Mouse (Mus musculus) embryonic facial prominence, embryonic 10.5 days (tissue): ENCODE data around the gene Meis2. TPM values are rescaled to one million over a fixed set of nuclear protein-coding genes. Genes with fewer than 3 reads are reported as not detected.
A peak's percentile ranks its signal among the peaks of the same experiment; 100 is the strongest.

Experiments
- DNase-seq: peaks from one replicate; pipeline ENCODE4 v3.0.0-alpha.2; 2017; ENCODE audit warnings: low spot score
- H3K27ac ChIP-seq: fragments of 300-500 bp; sonication (generic); replicated peaks from 2 replicates; pipeline ENCODE4 v1.5.1; 2016; ENCODE audit warnings: mild to moderate bottlenecking
- H3K27me3 ChIP-seq: fragments of 300-500 bp; sonication (generic); replicated peaks from 2 replicates; pipeline ENCODE4 v1.6.1; 2016; ENCODE audit warnings: low read depth, mild to moderate bottlenecking; ENCODE audit not compliant: poor library complexity, severe bottlenecking
- H3K36me3 ChIP-seq: fragments of 300-500 bp; sonication (generic); replicated peaks from 2 replicates; pipeline ENCODE4 v1.6.1; 2016; ENCODE audit warnings: mild to moderate bottlenecking, moderate library complexity
- H3K4me1 ChIP-seq: fragments of 300-500 bp; sonication (generic); 2 replicates; pipeline ENCODE4 v1.6.1; 2016
- H3K4me3 ChIP-seq: fragments of 300-500 bp; sonication (generic); 2 replicates; pipeline ENCODE4 v1.5.1; 2016; ENCODE audit warnings: mild to moderate bottlenecking, moderate library complexity
- H3K9me3 ChIP-seq: fragments of 300-500 bp; sonication (generic); 2 replicates; pipeline ENCODE4 v1.6.1; 2016; ENCODE audit warnings: mild to moderate bottlenecking
- WGBS: fragments of 180-500 bp; shearing (Covaris S2); methylation state at CpG from one replicate; pipeline ENCODE4 v1.1.7; 2016; 5-methylcytosine and 5-hydroxymethylcytosine counted together
- polyA plus RNA-seq: library from polyadenylated mRNA; unstranded; fragments of >200 nt; fragmentation: Nextera tagmentation; extraction: Ambion mirVana; gene quantifications from 2 replicates; pipeline ENCODE4 v1.2.1, GENCODE M21; 2016

Gene Meis2
- polyA plus RNA-seq, 1 experiment from 2014 or later: 67.0 TPM

DNA sequence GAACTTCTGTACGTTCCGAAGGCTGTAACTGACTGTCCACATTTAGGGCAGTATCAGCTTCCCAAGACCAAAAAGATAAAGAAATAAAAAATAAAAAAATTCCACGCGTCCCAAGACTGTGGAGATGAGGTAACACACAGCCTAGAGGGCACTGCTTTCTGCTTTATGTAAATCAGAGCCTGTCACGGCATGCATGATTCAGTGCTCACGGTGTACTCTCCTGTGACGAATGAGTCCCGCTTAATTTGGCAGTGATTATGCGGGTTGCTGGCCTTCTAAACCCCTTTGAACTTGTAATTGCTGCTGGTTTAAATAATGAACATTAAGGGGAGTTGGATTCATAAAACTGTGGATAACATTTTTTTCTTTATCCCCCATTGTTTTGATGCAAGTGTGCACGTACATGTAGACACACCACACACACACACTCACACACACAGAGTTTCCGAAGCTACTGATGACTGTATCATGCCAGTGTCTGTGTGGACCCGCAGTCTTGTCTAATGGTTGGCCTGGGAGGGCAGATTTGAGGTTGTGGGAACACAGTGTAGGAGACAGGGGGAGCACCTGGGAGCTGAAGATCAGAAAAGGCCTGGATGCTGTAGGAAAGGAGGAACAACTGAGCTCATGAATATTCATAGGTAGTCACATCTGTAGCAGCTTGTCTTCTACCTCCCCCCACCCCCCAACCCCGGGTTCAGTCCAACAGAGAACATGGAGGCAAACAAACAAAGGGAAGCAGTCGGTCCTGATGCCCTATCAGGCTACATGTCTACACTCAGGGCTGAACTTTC is 85.8 kb downstream of the Meis2 start:
- Histone ChIP-seq H3K4me1 (peaks cover 27% of the 10 kb centered on the region), H3K4me3 (no peak overlapping the region), H3K9me3 (no peaks in the 10 kb centered on the region), H3K27ac (peak overlapping the region; percentile 61; the same call in 1 of the 2 replicates), H3K27me3 (no peaks in the 10 kb centered on the region), H3K36me3 (peaks cover 59% of the 10 kb centered on the region)
- WGBS: 67% methylated on average over 14 of the region's 14 CpGs
- peak; percentile 24 for DNase-seq

DNA sequence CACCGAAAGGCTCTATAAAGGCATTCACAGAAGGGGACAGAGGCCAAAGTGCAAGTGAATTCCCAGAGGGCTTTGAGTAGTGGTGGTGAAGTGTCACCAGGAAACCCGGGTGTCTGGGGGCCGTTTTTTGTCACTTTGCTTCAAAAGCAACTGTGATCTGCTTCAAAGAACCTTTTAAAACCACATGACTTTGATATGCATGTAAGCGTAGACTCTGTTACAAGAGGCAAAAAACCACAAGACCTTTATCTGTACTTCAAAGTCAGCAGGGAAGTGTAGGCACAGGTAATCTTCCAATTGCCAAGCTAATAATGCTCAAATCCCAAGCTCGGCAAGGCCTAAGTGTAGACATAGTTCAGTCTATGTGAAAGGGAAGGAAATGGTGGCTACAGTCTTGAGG is 87.0 kb downstream of the Meis2 start:
- H3K27ac ChIP-seq: no peak overlapping the region
- peaks cover 26% of the 10 kb centered on the region for H3K4me1 ChIP-seq
- H3K36me3 ChIP-seq: peaks cover 55% of the 10 kb centered on the region
- H3K9me3 ChIP-seq: no peaks in the 10 kb centered on the region
- DNase-seq: no peak
- 70% methylated on average over 5 of the region's 5 CpGs for WGBS
- no peak overlapping the region for H3K4me3 ChIP-seq
- H3K27me3 ChIP-seq: no peaks in the 10 kb centered on the region

DNA sequence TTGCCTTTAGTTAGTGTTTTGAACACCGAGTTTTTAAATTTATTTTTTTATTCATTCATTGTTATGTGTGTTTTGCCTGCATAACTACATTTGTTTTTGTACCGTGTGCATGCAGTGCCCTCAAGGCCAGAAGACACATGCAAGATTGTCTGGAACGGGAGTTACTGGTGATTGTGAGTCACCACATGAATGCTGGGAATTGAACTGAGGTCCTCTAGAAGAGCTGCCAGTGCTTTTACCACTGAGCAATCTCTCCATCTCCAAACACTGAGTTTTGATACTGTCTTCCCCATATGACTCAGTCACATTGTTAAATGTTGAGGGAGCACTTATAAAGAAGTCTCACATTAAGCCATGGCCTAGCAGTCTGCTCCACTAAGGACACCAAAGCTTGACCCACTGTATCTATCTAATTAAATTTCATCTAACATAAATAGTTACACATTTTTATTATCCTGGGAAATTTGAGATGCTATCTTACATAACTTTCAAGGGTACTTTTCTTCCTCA is 94.3 kb downstream of the Meis2 start:
- Histone ChIP-seq H3K4me3 (no peak overlapping the region), H3K36me3 (peaks cover 43% of the 10 kb centered on the region), H3K9me3 (no peaks in the 10 kb centered on the region), H3K27me3 (no peaks in the 10 kb centered on the region), H3K4me1 (peaks cover 10% of the 10 kb centered on the region; the same call in 1 of the 2 replicates), H3K27ac (no peak overlapping the region)
- 90% methylated on average over 3 of the region's 3 CpGs for WGBS
- DNase-seq: no peak

DNA sequence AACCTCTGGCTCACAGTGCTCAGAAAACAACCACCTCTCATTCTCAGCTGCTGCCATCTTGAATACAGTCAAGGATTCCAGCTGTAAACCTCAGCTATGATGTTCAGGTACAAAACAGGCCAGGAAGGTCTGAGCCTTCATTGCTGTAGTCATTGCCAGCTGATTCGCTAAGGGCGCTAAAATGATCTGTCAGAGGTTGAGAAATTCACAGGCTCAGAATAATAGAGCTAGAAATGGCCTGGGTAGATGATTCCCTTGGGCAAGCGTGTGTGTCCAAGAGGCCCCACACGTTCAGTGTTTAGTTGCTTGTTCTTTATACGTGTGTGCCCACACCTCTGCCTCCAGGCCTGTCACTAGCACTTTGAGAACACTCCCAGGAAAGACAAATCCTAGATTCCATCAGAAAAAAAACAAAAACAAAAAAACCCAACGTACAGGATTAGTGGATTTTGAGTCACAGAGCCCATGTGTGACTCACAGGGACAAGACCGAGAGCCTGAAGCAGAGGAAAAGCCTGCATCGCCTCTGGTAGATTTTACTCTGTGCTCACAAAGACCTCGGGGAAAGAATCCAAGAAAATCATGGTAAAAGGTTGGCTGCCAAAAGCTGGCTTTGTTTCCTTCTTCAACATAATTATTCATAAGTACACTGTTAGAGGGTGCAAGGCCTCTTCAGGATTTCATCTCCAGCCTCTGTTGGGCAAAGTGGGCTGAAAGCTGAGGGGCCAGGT is 95.4 kb downstream of the Meis2 start:
- Histone ChIP-seq H3K27ac (no peak overlapping the region), H3K4me3 (no peak overlapping the region), H3K4me1 (peaks cover 10% of the 10 kb centered on the region; the same call in 1 of the 2 replicates), H3K9me3 (no peaks in the 10 kb centered on the region), H3K27me3 (no peaks in the 10 kb centered on the region), H3K36me3 (peaks cover 40% of the 10 kb centered on the region)
- 85% methylated on average over 9 of the region's 9 CpGs for WGBS
- no peak for DNase-seq

DNA sequence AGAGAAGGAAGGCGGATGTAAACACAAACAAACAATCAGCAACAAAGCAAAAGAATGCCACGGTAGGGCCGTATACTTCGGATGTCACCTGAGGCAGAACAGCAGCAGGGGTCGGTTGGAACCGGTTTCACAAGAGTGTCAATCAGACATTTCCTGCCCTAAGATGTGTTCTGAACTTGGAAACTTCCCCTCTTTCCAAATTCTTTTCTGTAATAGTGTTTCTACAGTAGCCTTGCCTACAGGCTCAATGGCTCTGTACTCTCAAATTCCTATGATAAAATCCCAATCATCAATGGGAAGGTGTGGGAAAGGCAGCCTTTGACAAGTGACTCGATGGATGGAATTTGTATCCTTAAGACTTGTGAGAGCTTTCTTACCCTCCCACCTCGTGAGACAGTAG is 96.4 kb downstream of the Meis2 start:
- peaks cover 14% of the 10 kb centered on the region for H3K4me1 ChIP-seq
- WGBS: 57% methylated on average over 8 of the region's 8 CpGs
- H3K27ac ChIP-seq: no peak overlapping the region
- H3K36me3 ChIP-seq: peaks cover 43% of the 10 kb centered on the region
- 0 out of 2 replicates have a peak, but pooled peaks cover 2% of the 10 kb centered on the region for H3K27me3 ChIP-seq
- H3K4me3 ChIP-seq: no peak overlapping the region
- no peak for DNase-seq
- H3K9me3 ChIP-seq: no peaks in the 10 kb centered on the region

DNA sequence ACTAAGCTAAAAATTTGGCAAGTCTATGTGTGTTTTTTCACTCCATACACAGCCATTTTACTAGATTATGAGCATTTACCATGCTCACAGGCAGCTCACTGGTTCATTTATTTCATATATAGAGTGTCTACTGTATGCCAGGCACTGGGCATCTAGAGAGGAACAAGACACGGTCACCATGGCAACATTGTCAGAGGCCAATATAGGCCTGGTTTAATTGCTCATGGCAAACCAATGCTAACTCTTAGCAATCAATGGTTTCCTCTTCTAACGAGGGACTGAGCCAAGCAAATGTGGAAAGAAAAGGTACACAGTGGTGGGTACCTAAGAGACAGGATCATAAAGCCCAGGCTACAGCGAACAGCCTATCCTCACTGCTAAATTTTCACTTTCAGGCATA is 100.7 kb downstream of the Meis2 start:
- peaks cover 4% of the 10 kb centered on the region; the same call in 1 of the 2 replicates for H3K27me3 ChIP-seq
- peaks cover 33% of the 10 kb centered on the region for H3K36me3 ChIP-seq
- H3K9me3 ChIP-seq: no peaks in the 10 kb centered on the region
- H3K4me1 ChIP-seq: peaks cover 29% of the 10 kb centered on the region
- no peak for DNase-seq
- no peak overlapping the region for H3K27ac ChIP-seq
- H3K4me3 ChIP-seq: no peak overlapping the region
- WGBS: 86% methylated on average over 3 of the region's 3 CpGs

DNA sequence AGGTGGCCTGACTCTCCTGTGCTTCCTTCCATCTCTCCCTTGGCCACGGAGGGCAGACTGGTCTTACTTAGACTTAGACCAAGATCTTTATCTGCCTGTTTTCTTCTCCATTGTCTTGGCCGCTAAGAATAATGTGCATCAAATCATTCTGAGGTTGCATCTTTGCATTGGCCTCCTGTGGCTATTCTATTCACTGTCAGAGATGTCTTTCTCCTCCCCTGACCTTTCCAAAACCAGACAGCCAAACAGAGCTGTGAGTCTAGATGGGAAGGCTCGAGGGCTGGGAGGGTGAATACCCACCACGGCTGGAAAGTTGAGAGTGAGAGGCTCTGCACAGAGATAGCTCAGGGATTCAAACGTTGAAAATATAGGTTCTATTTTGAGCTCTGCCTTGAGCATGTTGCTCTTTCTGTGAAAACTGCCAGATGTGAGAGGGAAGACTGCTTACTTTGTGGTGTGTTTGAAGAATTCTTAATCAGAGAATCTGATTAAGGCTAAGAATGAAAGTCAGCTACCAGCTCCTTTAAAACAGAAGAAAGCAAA is 102.3 kb downstream of the Meis2 start:
- peaks cover 33% of the 10 kb centered on the region for H3K36me3 ChIP-seq
- no peak overlapping the region for H3K27ac ChIP-seq
- no peaks in the 10 kb centered on the region for H3K9me3 ChIP-seq
- no peak overlapping the region for H3K4me3 ChIP-seq
- H3K4me1 ChIP-seq: peaks cover 41% of the 10 kb centered on the region
- WGBS: 49% methylated on average over 5 of the region's 5 CpGs
- DNase-seq: no peak
- peaks cover 4% of the 10 kb centered on the region; the same call in 1 of the 2 replicates for H3K27me3 ChIP-seq

DNA sequence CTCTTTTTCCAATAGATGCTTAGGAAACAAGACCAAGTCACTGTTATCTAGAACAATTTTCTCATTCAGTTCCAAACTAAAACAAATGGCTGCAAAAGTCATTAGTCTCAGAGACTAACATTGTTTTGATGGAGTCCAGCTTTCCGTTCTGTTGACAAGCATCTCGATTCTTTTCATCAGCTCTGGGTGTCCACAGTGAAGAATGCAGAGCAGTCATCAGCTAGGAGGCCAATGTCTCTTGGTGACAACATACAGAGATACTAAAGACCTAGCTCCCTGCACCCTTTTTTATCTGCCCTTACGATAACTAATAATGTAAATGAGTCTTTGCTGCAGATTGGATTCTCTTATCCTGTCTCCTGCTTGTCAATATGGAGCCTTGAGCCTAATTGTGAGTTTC is 102.9 kb downstream of the Meis2 start:
- Histone ChIP-seq H3K27me3 (peaks cover 4% of the 10 kb centered on the region; the same call in 1 of the 2 replicates), H3K4me3 (no peak overlapping the region), H3K36me3 (peaks cover 33% of the 10 kb centered on the region), H3K27ac (no peak overlapping the region), H3K4me1 (peaks cover 44% of the 10 kb centered on the region), H3K9me3 (no peaks in the 10 kb centered on the region)
- DNase-seq: no peak
- 81% methylated on average over 3 of the region's 3 CpGs for WGBS

DNA sequence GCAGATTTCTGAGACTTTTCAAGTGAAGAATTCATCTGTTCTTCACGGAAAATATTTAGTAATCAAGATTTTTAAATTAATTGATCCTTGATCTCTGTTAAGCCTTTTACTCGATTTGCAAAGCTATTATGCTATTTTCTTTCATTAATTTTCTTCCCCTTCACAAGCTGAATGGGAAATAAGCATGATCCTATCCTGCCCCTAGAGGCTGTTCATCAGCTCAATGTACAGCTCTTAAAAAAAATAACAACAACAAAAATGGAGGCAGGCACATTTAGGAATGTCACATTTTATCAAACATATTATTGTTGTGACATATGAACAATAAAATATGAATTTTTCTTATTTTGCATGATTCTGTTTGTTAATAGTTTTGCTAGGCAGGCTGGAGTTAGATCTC is 103.5 kb downstream of the Meis2 start:
- WGBS: 70% methylated on average over 2 of the region's 2 CpGs
- Histone ChIP-seq H3K27me3 (peaks cover 4% of the 10 kb centered on the region; the same call in 1 of the 2 replicates), H3K4me3 (no peak overlapping the region), H3K9me3 (no peaks in the 10 kb centered on the region), H3K27ac (no peak overlapping the region), H3K4me1 (peaks cover 47% of the 10 kb centered on the region), H3K36me3 (peaks cover 30% of the 10 kb centered on the region)
- no peak for DNase-seq

DNA sequence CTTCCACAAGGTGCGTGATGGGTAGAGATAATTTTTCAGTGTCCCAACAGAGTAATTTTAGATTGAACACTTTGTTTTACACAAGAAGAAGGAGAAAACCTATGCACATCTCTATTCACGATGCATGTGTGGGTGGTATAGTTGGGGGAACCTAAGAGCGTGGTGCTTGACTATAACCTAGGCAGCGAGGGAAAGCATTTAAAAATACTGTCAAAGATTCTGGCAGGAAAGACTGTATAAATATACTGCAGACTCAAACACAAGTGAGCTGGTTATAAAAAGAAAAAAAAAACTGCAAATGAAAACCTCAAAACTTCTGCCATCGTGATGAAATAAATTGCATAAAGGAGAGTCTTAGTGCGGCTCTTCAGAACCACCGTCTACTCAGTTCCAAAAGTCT is 105.0 kb downstream of the Meis2 start:
- DNase-seq: no peak
- 92% methylated on average over 7 of the region's 7 CpGs for WGBS
- Histone ChIP-seq H3K4me1 (peaks cover 47% of the 10 kb centered on the region), H3K27ac (no peak overlapping the region), H3K27me3 (peaks cover 4% of the 10 kb centered on the region; the same call in 1 of the 2 replicates), H3K4me3 (no peak overlapping the region), H3K9me3 (no peaks in the 10 kb centered on the region), H3K36me3 (peaks cover 17% of the 10 kb centered on the region)

DNA sequence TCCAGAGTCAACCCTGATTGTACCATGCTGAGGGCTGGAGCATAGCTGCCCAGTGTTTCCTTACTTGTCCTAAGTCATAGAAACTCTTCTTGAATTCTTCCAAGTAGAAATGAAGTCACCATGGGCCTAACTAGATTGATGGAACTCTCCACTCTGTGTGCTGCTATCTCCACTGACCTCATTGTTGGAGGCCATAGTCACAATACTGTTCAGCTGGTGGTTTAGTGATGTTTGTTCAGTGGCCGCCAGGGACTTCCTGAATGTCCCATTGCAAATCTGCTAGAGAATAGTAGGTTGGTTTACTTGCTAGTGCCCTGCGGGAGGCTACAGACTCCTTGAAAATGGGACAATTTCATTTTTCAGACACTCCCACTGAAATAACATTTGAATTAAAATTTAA is 108.9 kb downstream of the Meis2 start:
- no peak for DNase-seq
- 78% methylated on average over 2 of the region's 2 CpGs for WGBS
- H3K36me3 ChIP-seq: peaks cover 9% of the 10 kb centered on the region

DNA sequence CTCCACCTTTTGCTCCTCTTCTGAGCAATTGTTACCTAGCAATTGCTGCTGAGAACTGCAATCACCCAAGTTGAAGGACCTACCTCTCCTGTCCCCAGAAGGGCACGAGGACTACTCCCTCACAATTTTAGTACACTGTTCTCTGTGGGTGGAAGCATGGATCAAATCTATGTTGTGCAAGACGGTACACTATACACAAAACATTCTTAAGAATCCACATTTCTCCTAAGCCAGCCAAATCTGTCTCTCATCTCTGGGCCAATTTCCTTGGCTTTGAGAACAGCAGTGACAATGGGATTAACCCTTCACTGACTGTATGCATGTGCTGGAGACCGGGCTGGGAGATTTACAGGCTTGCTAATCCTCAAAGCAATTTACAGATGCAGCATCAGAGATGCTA is 115.0 kb downstream of the Meis2 start:
- Histone ChIP-seq H3K4me3 (no peak overlapping the region), H3K9me3 (no peaks in the 10 kb centered on the region), H3K4me1 (peaks cover 18% of the 10 kb centered on the region), H3K27ac (no peak overlapping the region), H3K36me3 (peaks cover 62% of the 10 kb centered on the region), H3K27me3 (no peaks in the 10 kb centered on the region)
- 68% methylated on average over 3 of the region's 3 CpGs for WGBS
- DNase-seq: no peak

More for the DNA sequence above, 108.9 kb downstream of the Meis2 start:
- Histone ChIP-seq H3K4me3 (no peak overlapping the region), H3K27me3 (no peaks in the 10 kb centered on the region), H3K4me1 (peaks cover 31% of the 10 kb centered on the region), H3K9me3 (no peaks in the 10 kb centered on the region), H3K27ac (no peak overlapping the region)
